Mouse (Mus musculus): ENCODE data around the gene Cdca7l. TPM values are rescaled to one million over a fixed set of nuclear protein-coding genes. Genes with fewer than 3 reads are reported as not detected.

Gene Cdca7l
- total RNA-seq, 1 experiment from 2014 or later = 6.9 TPM

DNA sequence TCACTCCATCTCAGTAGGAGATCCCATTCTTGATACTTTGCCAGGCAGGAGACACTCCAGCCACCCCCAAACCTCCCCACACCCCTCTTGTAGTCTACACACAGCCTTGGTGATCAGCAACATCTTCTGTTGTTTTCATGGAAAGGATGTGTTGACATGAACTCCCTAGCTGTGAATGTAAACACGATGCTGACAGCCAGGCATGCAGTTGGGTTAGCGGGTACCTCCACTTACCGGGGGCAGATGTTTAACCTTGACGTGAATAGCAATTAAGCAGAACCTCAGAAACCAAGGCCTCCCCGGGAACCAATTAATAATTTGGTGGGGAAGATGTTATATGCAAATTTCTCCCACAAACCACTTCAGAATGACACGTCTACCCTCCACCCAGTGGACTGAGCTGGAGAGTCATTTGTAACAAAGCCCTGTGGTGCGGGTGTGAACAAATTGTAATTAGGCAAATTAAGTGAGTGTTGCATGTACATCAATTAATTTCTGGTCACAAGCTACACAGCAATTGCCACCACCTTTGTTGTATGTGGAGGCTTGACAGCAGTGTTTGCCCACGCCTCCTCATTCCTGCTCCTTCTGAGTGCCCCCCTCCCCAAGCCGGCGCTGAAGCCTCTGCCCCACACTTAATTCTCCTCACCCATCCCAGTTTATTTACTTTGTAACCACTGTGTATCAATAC, 5.4 kb downstream of the Cdca7l start:
- no peak for DNase-seq

DNA sequence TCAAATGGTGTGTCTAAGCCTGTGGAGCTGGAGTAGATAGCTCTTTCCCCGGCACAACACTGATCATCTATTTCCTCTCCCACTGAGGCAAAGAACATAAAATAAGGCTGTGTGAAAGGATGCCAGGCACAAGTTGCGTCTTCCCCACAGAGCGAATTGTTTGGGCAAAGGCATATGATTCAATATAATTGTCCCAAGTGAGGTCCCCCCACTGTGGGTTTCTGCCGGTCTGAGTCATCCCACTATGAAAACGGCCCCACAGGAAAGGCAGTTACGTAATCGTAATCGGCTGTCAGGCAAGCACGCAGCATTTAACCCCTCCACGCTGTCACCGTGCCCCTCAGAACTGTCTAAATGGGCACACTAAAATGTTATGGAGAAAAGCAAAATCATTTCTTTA, 6.0 kb downstream of the Cdca7l start:
- DNase-seq = no peak

DNA sequence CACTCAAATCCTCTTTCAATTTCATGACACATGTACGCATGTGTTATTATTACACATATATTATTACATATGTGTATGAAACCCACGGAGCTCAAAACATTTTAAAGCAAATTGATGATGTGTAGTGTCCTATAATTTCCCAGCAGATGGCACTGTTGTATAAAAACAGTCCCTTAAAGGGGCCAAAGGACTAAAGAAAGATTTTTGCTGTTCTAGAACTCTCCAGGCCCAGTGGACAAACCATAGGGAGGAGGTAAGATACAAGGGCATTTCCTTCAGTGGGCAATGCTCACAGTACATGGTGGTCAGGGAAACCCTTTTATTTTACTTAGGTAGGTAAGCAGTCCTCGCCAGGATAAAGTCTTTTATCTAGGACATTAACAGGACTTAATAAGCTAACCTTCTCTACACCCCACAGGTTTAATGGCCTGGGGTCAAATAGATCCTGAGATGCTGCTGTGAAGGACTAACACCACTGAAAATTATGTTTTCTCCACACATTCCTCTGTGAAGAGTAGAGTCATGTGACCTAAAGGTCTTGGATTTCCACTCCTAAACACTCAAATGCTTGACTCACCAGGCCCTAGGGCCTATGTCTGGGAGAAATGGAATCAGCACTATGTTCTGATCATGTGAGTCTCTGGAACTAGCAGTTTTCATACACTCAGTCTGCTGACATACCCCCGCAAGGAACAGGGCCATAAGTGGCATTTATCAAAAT, 16.2 kb downstream of the Cdca7l start:
- DNase-seq = no peak

DNA sequence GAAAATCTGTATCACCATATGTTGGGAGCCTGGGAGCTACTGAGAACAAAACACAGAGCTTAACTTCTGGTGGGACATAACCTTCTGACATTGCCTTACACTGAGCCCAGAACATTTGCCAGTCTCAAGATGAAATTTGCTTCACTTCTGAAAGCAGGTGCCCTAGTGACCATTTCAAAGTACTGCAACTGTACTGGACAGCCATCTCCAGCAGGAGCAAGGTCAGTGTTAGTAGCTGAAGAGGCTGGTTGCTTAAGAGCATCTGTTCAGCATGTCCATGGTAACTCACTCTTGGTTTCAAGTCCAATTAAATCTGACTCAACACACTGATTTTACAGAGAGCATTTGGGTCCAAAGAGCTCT, 16.8 kb downstream of the Cdca7l start:
- peak; percentile 19 for DNase-seq

DNA sequence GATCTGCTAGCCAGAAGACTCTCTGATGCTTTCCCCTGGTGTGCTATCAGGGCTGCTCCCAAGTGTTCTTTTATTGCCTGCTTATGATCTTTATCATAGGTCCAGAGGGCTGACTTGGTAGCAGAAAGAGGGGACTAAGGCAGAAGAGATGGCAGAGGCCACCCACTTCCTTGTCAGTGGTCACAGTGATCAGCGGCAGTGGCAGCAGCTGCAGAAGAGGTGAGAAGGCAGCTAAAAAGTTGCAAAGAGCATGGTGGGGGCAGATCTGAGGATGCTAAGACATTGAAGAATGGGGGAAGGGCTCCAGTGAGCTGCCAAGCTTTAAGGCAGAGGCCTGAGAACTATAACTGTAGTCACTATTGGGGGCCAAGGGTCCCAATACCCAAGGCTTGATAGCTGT, 17.3 kb downstream of the Cdca7l start:
- no peak for DNase-seq

DNA sequence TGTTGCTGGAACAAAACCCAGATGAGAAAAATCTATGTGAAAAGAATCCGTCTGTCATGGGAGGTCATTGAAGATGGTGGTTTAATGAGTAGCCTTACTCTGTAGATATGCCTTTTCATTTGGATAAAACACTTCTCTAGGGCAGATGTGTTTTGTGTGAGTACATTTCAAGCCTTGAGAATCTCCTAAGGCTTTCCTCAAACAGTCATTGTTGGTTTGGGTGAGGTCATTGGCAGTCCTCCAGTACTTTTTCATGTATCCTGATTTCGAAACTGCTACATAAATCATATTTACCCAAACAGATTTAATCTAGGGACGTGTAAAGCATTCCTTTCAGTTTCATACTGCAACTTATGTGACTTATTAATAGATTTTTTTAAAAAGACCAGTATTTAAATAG, 24.3 kb downstream of the Cdca7l start:
- DNase-seq = peak; percentile 41

DNA sequence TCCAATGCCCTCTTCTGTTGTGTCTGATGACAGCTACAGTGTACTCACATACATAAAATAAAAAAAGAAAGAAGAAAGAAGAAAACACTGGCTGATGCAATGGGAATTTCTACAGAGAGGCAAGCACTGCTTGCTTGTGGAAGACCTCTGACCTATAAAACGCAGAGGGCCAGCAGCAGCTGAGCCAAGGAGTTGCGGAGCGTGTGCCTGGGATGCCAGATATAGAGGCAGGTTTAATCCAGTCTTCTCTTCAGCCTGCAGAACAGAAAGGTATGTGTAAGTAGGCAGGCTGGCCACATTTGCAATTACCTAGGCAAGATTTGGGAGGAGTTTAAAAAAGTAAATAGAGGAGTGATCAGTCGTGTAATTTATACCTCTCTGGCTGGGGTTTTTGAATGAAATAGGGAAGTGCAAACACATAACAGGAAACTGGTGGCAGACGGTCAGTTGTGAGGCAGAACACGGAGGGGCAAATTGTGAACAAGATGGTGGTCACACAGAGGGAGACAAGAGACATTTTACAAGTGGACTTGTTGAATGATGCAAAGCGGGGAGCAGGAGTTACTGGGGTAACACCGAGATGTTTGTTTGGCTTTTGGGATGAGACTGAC, 27.4 kb downstream of the Cdca7l start:
- DNase-seq = peak; percentile 13

DNA sequence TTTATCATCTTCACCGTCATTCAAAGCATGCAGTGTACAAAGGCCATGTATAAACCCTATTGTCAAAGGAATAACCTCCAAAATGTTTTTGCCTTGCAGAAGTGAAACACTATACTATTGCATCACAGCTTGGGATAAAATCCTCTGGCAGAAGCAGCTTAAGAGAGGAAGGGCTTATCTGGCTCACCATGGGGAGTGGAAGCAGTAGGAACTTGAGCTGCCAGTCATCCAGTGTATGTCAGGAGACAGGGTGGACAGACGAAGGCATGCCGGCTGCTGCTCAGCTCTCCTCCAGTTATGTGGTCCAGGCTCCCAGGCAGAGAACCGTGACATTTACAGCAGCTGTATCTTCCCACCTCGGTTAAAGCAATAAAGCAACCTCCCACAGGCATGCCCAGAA, 28.1 kb downstream of the Cdca7l start:
- no peak for DNase-seq

DNA sequence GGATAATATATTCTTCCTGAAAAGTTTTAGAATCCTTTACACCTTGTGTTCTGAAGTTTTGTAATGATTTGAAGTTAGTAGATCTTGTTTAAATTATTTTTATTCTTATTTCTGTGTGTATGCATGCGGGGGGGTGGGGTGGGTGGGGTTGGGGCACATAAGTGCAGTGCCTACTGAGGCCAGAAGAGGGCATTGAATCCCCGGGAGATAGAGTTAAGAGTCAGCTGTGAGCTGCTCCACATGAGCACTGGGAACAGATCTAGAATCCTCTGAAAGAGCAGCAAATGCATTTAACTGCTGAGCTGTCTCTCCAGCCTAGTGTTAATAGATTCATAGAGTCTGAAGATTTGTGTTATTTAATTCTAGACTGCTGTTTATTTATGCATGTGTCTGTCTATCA, 30.6 kb downstream of the Cdca7l start:
- no peak for DNase-seq

DNA sequence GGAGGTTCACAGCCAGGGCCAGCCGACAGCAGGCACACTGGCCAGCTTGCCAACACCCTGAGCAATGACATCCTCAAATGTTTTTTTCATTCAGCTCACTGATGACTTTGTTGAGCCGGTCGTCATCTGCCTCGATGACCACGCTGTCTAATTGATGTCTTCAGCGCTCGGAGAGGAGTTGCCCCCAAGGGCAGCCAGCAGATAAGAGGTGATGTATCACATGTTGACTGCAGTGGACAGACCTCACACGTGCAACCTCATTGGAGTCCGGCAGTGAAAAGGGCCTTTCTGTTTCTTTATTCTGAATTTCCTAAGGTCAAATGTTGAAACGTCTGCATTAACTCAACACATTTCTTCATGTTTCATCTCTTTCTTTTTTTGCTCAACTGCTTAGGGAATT, 31.3 kb downstream of the Cdca7l start:
- DNase-seq = peak; percentile 58

DNA sequence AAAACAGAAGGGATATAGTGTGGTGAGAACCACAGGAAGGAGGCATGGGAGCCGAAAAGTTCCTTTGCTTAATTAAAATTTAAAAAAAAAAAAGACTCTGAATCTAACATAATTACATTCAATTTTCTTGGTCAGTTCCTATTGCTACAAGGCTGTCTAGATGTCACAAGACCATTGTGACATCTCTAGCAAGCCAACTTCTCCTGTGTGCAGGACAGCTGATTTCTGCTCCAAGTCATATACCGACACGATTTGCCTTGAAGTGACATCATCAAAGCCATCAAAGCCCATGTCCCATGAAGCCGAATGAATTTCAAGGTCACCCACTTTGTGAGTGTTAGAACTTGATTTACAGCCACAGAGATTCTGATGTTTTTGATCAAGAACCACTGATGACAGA, 33.3 kb downstream of the Cdca7l start:
- no peak for DNase-seq

DNA sequence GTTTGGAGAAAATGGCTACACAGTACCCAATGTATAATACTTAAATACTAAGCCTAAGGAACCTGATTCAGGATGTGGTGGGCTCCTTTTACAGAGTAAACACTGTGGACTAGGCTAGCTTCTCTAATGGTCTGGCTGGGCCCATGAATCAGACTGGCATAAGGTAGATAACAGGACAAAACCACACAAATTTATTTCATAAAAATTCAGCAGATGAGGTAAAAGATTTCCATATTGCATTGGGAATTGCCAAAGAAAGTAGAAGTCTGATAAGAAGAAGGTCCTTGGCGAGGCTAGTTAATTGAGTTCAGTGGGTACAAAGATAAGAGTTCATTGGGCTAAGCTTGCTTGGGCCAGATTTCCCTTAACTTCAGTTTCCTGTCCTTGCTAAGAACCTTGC, 36.6 kb downstream of the Cdca7l start:
- DNase-seq = no peak

DNA sequence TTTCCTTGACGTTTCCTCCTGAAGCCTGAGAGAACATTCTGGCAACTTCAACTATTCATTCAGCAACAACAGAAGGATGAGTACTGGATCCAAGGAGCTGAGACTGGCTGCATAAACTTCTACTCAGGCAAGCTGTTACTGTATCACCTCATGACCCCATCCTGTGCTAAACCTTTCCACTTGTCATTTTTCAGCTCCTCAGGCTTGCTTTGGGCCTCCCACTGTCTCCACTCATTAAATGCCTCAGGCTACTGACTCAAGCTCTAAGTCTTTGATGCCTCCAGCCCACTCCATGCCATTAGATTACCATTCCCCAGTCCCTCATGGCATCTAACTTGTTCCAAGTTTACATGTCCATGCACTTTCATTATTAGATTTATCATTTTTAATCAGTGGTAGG, 38.6 kb downstream of the Cdca7l start:
- DNase-seq = no peak

DNA sequence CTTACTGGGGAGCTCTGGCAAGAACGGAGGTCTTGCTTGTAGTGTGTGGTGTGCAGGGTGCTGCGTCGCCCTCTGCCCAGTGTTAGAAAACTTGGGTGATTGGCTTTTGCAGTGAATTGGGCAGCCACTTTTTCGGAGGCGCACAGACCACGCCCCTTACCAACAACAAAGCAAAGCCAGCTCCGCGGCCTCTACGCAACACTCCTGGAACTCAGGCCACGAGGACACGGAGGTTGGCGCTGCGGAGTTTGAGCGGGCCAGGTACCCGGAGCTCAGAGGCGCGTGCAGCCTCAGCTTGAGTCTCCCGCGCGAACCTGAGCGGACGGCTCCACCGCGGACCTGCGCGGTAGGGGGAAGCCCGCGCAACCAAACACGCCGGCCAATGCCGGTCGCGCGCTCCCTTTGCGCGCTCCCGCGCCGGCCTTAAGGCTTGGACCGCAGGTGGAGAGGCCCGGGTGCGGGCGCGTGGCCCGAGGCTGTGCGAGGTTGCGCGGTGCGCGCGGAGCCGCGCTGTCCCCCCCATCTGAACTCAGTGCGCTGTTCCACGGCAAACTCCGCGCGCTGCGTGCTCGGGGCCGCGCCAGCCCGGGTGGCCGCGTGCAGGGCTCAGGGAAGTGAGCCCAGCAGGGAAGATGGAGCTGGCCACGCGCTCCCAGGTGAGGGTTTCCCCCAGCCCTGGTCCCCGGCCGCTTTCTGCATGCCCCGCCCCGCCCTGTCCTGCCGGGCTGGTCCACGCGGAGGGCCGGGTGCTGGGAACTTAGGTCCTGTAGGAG, 39.4 kb downstream of the Cdca7l start:
- peak; percentile 76 for DNase-seq

DNA sequence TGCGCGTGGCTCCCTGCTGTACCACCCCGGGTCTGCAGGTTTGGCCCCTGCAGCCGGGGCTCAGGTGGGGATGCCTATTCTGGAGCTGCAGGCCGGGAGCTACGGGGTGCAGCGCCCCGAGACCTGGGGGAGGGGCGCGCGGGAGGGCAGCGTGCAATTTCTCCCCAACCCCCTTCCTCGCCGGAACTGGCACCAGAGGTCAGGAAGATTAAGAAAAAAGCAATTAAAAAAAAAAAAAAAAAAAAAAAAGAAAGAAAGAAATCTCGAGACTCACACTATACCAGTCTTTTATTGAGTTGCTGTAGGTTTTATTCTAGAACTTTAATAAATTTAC, 40.0 kb downstream of the Cdca7l start:
- no peak for DNase-seq

DNA sequence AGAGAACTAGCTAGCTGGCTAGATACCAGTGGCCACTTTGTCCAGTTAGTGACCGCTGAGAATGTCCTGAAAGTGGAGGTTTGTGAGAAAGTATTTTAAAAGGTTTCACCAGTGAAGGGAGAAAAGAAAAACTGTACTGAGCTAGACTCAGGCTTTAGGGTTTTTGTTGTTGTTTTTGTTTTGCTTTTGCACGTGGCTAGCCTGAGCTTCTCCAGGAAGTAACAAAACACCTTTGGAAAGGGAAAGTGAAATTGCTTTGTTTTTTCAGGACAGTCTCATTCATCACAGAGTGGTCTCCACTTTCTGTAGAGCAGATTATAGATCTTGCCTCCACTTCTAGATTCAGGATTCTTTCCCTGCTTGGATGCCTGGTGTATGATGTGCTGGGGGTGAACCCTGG, 40.8 kb downstream of the Cdca7l start:
- no peak for DNase-seq

DNA sequence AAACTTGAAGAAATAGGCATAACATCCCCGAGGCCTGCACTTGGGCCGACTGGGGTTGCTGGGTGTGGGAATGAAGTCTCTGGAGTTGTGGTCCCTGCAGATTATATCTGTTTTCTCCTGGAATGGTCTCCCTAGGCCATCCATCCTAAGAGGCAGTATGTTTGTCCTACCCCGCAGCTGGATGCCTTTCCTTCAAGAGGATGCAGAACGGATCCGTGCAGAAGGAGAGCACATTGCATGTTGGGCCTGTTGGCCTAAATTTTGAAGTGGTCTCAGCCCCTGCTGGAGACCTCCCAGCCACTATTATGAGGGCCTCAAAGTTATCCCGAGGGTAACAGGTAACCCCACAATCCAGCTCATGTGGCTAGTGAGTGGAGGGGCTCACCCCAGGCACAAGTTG, 44.5 kb downstream of the Cdca7l start:
- no peak for DNase-seq

DNA sequence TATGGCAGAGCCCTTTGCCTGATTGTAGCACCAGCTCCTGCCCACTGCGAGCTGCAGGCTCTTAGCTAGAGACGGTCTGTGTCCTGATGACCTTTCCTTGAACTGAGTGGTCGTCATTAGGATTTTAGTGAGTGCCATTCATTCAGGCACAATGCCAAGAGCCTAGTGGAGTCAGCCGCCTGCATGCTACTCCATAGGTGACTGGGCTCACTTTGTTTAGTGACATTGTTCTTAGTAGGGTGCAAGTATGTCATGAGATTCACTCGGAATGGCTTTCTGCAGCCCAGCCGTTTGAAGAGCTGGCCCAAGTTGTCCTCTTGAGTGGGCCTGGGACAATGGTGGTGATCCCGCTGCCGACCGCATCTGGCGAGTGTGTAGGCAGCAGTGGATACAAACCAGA, 46.4 kb downstream of the Cdca7l start:
- DNase-seq = no peak

DNA sequence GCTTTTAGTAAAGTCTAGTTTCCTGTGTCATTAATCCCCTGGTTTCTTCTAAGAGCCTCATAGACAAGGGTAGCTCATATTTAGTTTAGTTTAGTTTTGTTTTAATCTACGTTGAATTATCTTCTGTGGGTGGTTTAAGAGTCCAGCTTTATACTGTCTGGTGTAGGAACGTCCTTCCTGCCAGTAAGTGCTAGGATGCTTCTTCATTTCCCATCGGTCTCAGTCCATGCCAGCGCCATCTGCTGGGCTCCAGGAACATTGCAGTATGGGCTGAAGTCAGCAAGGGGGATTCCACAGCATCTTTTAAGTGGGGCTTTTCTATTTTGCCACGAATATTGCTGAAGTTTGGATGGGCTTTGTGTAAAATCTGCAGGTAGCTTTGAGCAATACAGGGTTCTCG, 49.2 kb downstream of the Cdca7l start:
- peak; percentile 67 for DNase-seq

DNA sequence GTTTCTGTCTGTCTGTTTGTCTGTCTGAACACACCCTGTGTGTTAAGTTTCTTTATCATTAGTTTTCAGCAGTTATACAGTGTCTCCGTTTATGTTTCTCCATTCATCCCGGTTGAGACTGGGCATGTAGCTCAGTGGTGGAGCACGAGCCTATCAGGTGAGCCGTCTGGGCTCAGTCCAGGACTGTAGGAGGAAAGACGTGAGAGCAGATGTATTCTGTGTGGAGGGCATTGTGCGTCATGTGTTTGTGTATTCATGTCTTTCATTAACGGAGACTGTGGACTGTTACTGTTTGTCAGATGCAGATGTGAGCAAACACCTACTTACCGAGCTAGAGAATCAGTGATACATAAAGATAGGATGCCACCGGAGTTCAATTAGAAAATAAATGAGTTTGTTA, 52.9 kb downstream of the Cdca7l start:
- DNase-seq = no peak

DNA sequence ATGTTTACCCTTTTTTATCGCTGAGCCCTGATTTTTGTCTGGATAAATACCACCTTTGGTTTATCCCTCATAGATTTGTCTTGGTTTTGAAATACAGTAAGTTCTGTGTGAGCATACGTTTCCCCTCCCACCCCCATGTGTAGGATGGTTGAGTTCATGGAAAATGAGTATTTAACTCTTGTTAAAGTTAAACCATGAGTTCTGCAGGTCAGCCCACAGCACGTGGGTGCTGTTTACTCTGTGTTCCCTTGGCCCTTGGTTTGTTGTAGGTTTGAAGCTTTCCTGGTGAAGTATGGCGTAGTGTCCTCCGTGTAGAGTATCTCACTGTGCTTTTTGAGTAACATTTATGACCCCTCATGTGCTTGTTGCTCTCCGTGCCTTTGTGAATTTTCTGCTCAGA, 53.8 kb downstream of the Cdca7l start:
- no peak for DNase-seq

DNA sequence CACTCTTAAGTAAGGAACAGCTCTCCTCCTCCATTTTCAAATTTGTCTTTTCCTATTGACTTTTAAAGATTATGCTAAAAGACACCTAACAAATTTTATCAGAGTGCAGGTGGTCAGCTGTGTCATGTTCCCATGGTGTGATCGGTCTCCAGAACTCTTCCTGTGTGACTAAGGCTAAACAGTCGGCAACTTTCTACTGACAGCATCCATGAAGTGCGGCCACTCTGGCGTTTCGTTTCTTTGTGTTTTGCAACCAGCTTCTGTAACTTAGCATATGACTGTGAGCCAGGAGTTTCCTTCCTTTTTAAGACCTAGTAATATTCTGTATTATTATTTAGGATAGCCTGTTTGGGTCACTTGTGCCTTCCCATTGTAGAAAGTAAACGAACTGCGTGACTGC, 56.8 kb downstream of the Cdca7l start:
- DNase-seq = no peak

DNA sequence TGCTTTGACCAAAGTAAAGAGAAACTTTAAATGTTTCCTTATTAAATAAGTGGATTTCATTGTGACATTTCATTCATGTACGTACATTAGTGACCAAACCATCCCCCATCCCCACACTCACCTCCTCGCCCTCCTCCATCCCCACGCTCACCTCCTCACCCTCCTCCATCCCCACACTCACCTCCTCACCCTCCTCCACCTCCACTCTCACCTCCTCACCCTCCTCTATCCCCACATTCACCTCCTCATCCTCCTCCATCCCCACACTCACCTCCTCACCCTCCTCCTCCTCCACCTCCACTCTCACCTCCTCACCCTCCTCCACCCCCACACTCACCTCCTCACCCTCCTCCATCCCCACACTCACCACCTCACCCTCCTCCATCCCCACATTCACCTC, 57.2 kb downstream of the Cdca7l start:
- no peak for DNase-seq
